Comparison of ENCODE assay signal across 11 mouse cellular contexts in the genomic region with DNA sequence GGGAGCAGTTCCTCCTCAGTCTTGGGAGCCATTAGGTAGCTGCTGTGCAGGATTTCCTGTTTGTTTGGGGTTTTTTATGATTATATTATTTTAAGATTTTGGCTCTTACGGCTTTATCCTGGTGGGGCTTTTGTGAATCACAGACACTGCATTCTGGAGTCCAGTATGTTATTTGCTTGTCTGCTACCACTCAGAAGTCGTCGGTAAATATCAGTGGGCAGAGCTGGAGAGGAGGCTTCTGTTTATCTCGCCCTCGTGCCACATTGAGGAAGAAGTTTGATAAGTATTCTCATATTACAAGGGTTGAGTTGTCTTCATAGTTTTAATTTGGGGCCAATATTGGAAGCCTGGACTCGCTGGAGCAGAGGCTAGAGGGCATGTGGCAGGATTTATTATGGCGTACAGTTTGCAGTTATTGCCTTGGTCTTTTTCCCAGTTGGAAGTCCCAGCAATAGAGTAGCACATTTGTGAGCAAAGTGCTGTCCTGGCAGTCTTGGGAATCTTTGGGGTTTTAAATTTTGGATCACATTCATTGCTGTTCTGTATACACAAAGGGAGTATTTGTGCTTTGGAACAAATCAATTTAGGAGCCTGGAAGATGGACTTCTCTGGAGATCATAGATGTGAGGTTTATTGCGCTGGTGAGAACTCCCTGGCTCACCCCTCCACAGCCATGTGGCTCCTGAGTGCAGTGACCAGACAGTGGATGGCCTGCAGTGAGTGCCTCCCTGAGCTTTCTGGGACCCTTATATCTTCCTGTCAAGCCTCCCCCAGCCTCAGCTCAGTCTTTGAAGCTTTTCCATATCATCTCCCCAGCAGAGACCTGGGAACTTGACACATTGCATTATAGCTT.
DNase-seq lines count a peak whose midpoint lies in the region; ATAC-seq and TF ChIP-seq lines count a peak whose summit lies in the region.
"Had no signal": no experiment of that assay in that cellular context is flagged by ENCODE, and none has a peak within 500 bp of the region (broad histone marks: within the 10 kb centered on the region; RNA-seq: fewer than 3 reads in every experiment).

No protein-coding gene starts in this region.

- H3K4me3 ChIP-seq in kidney, postnatal 0 days (replicated peaks; ENCODE audit: low read depth, low read length) = no peak overlapping the region
- no peak overlapping the region for H3K4me3 ChIP-seq in forebrain, embryonic 12.5 days (replicated peaks)
- H3K4me3 ChIP-seq in neural tube, embryonic 13.5 days = peak overlapping the region; percentile 4; the same call in 1 of the 2 replicates

- no peak overlapping the region for H3K4me2 ChIP-seq in kidney, postnatal 0 days (ENCODE audit: low read length)
- peak overlapping the region; percentile 34 for H3K4me2 ChIP-seq in forebrain, embryonic 12.5 days
- H3K4me2 ChIP-seq in neural tube, embryonic 13.5 days = peak overlapping the region; percentile 39
- H3K4me2 ChIP-seq: liver, embryonic 11.5 days had no signal

- H3K36me3 ChIP-seq in kidney, postnatal 0 days (ENCODE audit: insufficient read depth, low read length) = peaks cover 4% of the 10 kb centered on the region; the same call in 1 of the 2 replicates
- H3K36me3 ChIP-seq in forebrain, embryonic 12.5 days (replicated peaks) = peaks cover 10% of the 10 kb centered on the region; the same call in 1 of the 2 replicates
- H3K36me3 ChIP-seq in neural tube, embryonic 13.5 days = peaks cover 5% of the 10 kb centered on the region; the same call in 1 of the 2 replicates

- 0 out of 2 replicates have a peak overlapping the region, but pooled peaks have one; percentile 37 for H3K27ac ChIP-seq in kidney, postnatal 0 days
- H3K27ac ChIP-seq in forebrain, embryonic 12.5 days = peak overlapping the region; percentile 96
- H3K27ac ChIP-seq in neural tube, embryonic 13.5 days (replicated peaks) = peak overlapping the region; percentile 97

- no peak for ATAC-seq in kidney, postnatal 0 days (replicated peaks; ENCODE audit: low FRiP score, low read depth)
- peak; percentile 27 for ATAC-seq in forebrain, embryonic 12.5 days (ENCODE audit: low FRiP score)
- ATAC-seq in neural tube, embryonic 13.5 days (ENCODE audit: low read depth) = peak; percentile 57
- ATAC-seq in erythroblast, adult 5-6 weeks (replicated peaks; ENCODE audit: low FRiP score, poor library complexity, severe bottlenecking) = no peak
- no peak for ATAC-seq in megakaryocyte, adult 5-6 weeks (ENCODE audit: poor library complexity, severe bottlenecking)

- DNase-seq in kidney, postnatal 0 days (ENCODE audit: low spot score) = peak; percentile 36
- no peak for DNase-seq in kidney, adult 9 months
- DNase-seq in kidney, postnatal 14 days = peak; percentile 32
- no peak for DNase-seq in urinary bladder, postnatal 25 days (ENCODE audit: low spot score)
- DNase-seq: thymus, adult 2 months had no signal

- TF ChIP-seq CTCF in kidney, postnatal 0 days (IDR thresholded peaks at IDR 0.05; ENCODE audit: low read depth) = no peak

- H3K27me3 ChIP-seq in kidney, postnatal 0 days (ENCODE audit: insufficient read depth, low read length) = no peaks in the 10 kb centered on the region
- H3K27me3 ChIP-seq in forebrain, embryonic 12.5 days = 0 out of 2 replicates have a peak, but pooled peaks cover 3% of the 10 kb centered on the region
- no peaks in the 10 kb centered on the region; the same call in 1 of the 2 replicates for H3K27me3 ChIP-seq in neural tube, embryonic 13.5 days
- H3K27me3 ChIP-seq: CH12.LX had no signal

- H3K9me3 ChIP-seq in kidney, postnatal 0 days (replicated peaks; ENCODE audit: low read length) = no peaks in the 10 kb centered on the region
- H3K9me3 ChIP-seq in forebrain, embryonic 12.5 days = no peaks in the 10 kb centered on the region
- no peaks in the 10 kb centered on the region for H3K9me3 ChIP-seq in neural tube, embryonic 13.5 days

- no peak overlapping the region for H3K9ac ChIP-seq in kidney, postnatal 0 days (ENCODE audit: low read depth, low read length)
- peak overlapping the region; percentile 29 for H3K9ac ChIP-seq in forebrain, embryonic 12.5 days
- H3K9ac ChIP-seq in neural tube, embryonic 13.5 days = peak overlapping the region; percentile 65

- WGBS in kidney, postnatal 0 days = 26% methylated on average over 8 of the region's 8 CpGs
- 27% methylated on average over 8 of the region's 8 CpGs for WGBS in forebrain, embryonic 12.5 days
- 12% methylated on average over 8 of the region's 8 CpGs for WGBS in neural tube, embryonic 13.5 days

- peaks cover 5% of the 10 kb centered on the region for H3K4me1 ChIP-seq in kidney, postnatal 0 days (replicated peaks; ENCODE audit: insufficient read depth, low read length)
- H3K4me1 ChIP-seq in forebrain, embryonic 12.5 days = peaks cover 54% of the 10 kb centered on the region
- H3K4me1 ChIP-seq in neural tube, embryonic 13.5 days (replicated peaks) = peaks cover 54% of the 10 kb centered on the region

Comparison
In these comparisons a context has a peak if more than half of its experiments do, and no peak if none do; other contexts are left out.
1. DNase-seq: peak in kidney, postnatal 0 days (single experiment) and kidney, postnatal 14 days (single experiment); none in kidney, adult 9 months (single experiment) and urinary bladder, postnatal 25 days (single experiment).
2. ATAC-seq: peak in forebrain, embryonic 12.5 days (single experiment) and neural tube, embryonic 13.5 days (single experiment); none in kidney, postnatal 0 days (single experiment), erythroblast, adult 5-6 weeks (single experiment) and megakaryocyte, adult 5-6 weeks (single experiment).
3. H3K27ac ChIP-seq: peak in every context shown above with its lines; median percentile 97 in neural tube, embryonic 13.5 days; 96 in forebrain, embryonic 12.5 days; 37 in kidney, postnatal 0 days.